Mouse (Mus musculus): ENCODE data around the gene Vps52.

Vps52 gene

GRCm38 (mm10) chr17:34003426-34003825, 47.8 kb downstream of the Vps52 start:
- no peak for DNase-seq (ENCODE audit: low spot score in 2 of 2)

GRCm38 (mm10) chr17:34006570-34006969, 51.0 kb downstream of the Vps52 start:
- DNase-seq (ENCODE audit: low spot score in 2 of 2), result no peak

- no peak for DNase-seq (ENCODE audit: low spot score in 2 of 2)
Observed at GRCm38 (mm10) chr17:34010156-34010555, 54.5 kb downstream of the Vps52 start.

- no peak for DNase-seq (ENCODE audit: low spot score in 2 of 2)
Observed at GRCm38 (mm10) chr17:34013436-34013835, 57.8 kb downstream of the Vps52 start.

Measured in urinary bladder, postnatal 4 days (tissue).